Mouse (Mus musculus) testis, adult 2 months (tissue): Measurements from ENCODE around the gene Nol4l.

Experiments used
- CTCF ChIP-seq: fragments of 200-500 bp; IDR thresholded peaks from 2 replicates; pipeline ENCODE4 v1.5.1; 2012; ENCODE audit warnings: low read depth, mild to moderate bottlenecking, inconsistent platforms, low read length, moderate library complexity; ENCODE audit not compliant: control insufficient read depth, insufficient read depth, insufficient replicate concordance
- POLR2A ChIP-seq: fragments of 200-500 bp; IDR thresholded peaks from 2 replicates; pipeline ENCODE4 v1.6.1; 2012; ENCODE audit warnings: low read depth, mild to moderate bottlenecking, inconsistent platforms, low read length, moderate library complexity; ENCODE audit not compliant: control insufficient read depth

GRCm38 (mm10) chr2:153469317-153469716 is 60.5 kb downstream of the Nol4l start:
- TF ChIP-seq POLR2A = no peak
- no peak for TF ChIP-seq CTCF
